Mouse (Mus musculus): ENCODE data around the gene Tspan18.

DNA sequence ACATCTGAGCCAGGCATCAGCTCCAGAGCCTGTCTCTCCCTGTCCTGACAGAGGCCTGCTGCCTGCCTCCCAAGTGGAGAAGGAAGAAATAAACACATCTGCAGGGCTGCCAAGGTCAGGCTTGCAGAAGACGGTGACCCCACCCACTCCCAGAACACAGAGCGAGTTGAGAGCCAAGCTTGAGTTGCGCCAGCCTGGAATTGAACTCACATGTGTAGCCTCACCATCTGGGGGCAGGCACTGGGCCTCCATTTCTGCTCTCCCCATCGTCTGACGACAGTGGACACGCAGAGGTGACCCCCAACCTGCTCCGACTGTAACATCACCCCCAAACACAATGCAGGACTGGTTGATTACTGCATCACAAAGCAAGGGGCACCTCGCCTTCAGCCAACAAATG is 12.4 kb downstream of the Tspan18 start:
- TF ChIP-seq CTCF (conservative IDR thresholded peaks at IDR 0.05; ENCODE audit: low read length) (no peak), NANOG (IDR thresholded peaks at IDR 0.05; ENCODE audit: borderline replicate concordance, low read length) (no peak), POU5F1 (IDR thresholded peaks at IDR 0.05; ENCODE audit: borderline replicate concordance, low read length) (no peak)
